Mouse (Mus musculus): ENCODE measurements at regions not wholly inside any gene's neighbourhood (a gene's known extent, or its start where the extent isn't known, plus 50 kb on each side); places are given as distances from the start of the nearest gene placed in this dataset.
"Not testable (repeated sequence)": the region's sequence is repeated elsewhere in the genome, so short reads cannot be mapped to it uniquely, and the experiment has no call there.

- DNase-seq = peak; percentile 2
Observed at GRCm38 (mm10) chr12:18606126-18606525, 91.8 kb downstream of the 5730507C01Rik start.

GRCm38 (mm10) chr12:18609835-18610234 is 95.5 kb downstream of the 5730507C01Rik start:
- peak; percentile 57 for DNase-seq

GRCm38 (mm10) chr12:18610581-18610980 is 96.3 kb downstream of the 5730507C01Rik start:
- DNase-seq = not testable (repeated sequence)
